Mouse (Mus musculus) liver, embryonic 11.5 days (tissue): ENCODE data around the gene Dbndd2. TPM values are rescaled to one million over a fixed set of nuclear protein-coding genes. Genes with fewer than 3 reads are reported as not detected.

Source experiments
- ATAC-seq: fragments of 200-750 bp; cut with Nextera tagmentation; replicated peaks from 2 replicates; pipeline ENCODE4 v1.8.0; 2017; ENCODE audit warnings: moderate number of reproducible peaks, mild to moderate bottlenecking, moderate TSS enrichment, moderate library complexity; ENCODE audit not compliant: low FRiP score
- DNase-seq: peaks from one replicate; pipeline ENCODE4 v3.0.0-alpha.2; 2017; ENCODE audit warnings: low spot score
- H3K27ac ChIP-seq: fragments of 300-500 bp; sonication (generic); 2 replicates; pipeline ENCODE4 v1.5.1; 2014; ENCODE audit warnings: mild to moderate bottlenecking, low read depth, low read length, control low read depth
- H3K27me3 ChIP-seq: fragments of 300-500 bp; sonication (generic); replicated peaks from 2 replicates; pipeline ENCODE4 v1.6.1; 2014; ENCODE audit warnings: low read length, mixed read lengths; ENCODE audit not compliant: control insufficient read depth, insufficient read depth
- H3K36me3 ChIP-seq: fragments of 300-500 bp; sonication (generic); 2 replicates; pipeline ENCODE4 v1.6.1; 2014; ENCODE audit warnings: mild to moderate bottlenecking, low read length, moderate library complexity, mixed read lengths; ENCODE audit not compliant: control insufficient read depth, insufficient read depth
- H3K4me1 ChIP-seq: fragments of 300-500 bp; sonication (generic); replicated peaks from 2 replicates; pipeline ENCODE4 v1.6.1; 2014; ENCODE audit warnings: low read length, mixed read lengths; ENCODE audit not compliant: control insufficient read depth, insufficient read depth
- H3K4me2 ChIP-seq: fragments of 300-500 bp; sonication (generic); 2 replicates; pipeline ENCODE4 v1.6.1; 2014; ENCODE audit warnings: mild to moderate bottlenecking, control low read depth, moderate library complexity
- H3K4me3 ChIP-seq: fragments of 300-500 bp; sonication (generic); 2 replicates; pipeline ENCODE4 v1.5.1; 2014; ENCODE audit warnings: low read depth, low read length, control low read depth
- H3K9ac ChIP-seq: fragments of 300-500 bp; sonication (generic); 2 replicates; pipeline ENCODE4 v1.6.1; 2014; ENCODE audit warnings: low read depth, low read length, control low read depth
- H3K9me3 ChIP-seq: fragments of 300-500 bp; sonication (generic); 2 replicates; pipeline ENCODE4 v1.6.1; 2016; ENCODE audit warnings: low read length, inconsistent platforms, mixed read lengths; ENCODE audit not compliant: control insufficient read depth
- WGBS: fragments of 180-500 bp; shearing (Covaris S2); extraction: QIAGEN DNeasy Blood & Tissue Kit; methylation state at CpG from one replicate; pipeline ENCODE4 v1.1.7; 2014; 5-methylcytosine and 5-hydroxymethylcytosine counted together
- polyA plus RNA-seq: library from polyadenylated mRNA; unstranded; fragments of >200 nt; fragmentation: Nextera tagmentation; extraction: Ambion mirVana; gene quantifications from 2 replicates; pipeline ENCODE4 v1.2.1, GENCODE M21; 2014

The Dbndd2 gene
- polyA plus RNA-seq, 1 experiment from 2014 or later, result 2.1 TPM

DNA sequence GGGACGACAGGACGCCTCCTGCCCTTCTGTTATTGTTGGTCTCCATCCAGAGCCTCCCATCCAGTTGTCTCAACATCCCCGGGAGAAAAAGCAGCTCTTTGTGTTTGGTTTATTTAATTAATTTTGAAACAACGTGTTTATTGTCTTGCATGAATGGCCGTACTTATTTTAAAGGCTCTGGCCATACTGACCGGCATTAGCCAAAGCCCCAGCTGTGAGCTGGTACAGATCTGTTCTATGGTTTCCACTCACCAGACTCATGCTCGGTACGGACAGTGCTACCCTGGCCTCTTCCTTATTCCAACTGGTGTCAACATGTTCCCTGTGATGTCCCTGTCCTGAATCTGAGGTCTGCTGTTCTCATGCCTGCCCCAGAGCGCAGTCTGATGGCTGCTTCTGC is 30.0 kb downstream of the Dbndd2 start:
- H3K4me2 ChIP-seq, result no peak overlapping the region
- no peaks in the 10 kb centered on the region for H3K9me3 ChIP-seq
- H3K27ac ChIP-seq, result no peak overlapping the region
- no peak overlapping the region for H3K4me3 ChIP-seq
- DNase-seq (no peak), ATAC-seq (no peak)
- no peaks in the 10 kb centered on the region for H3K27me3 ChIP-seq
- H3K9ac ChIP-seq, result no peak overlapping the region
- H3K36me3 ChIP-seq, result no peaks in the 10 kb centered on the region
- H3K4me1 ChIP-seq, result peaks cover 14% of the 10 kb centered on the region
- 82% methylated on average over 9 of the region's 9 CpGs for WGBS

GRCm38 (mm10) chr2:164516592-164516991 is 30.7 kb downstream of the Dbndd2 start:
- Histone ChIP-seq H3K9me3 (no peaks in the 10 kb centered on the region), H3K4me1 (peaks cover 14% of the 10 kb centered on the region), H3K27me3 (no peaks in the 10 kb centered on the region), H3K9ac (no peak overlapping the region), H3K36me3 (no peaks in the 10 kb centered on the region), H3K27ac (no peak overlapping the region), H3K4me3 (no peak overlapping the region), H3K4me2 (no peak overlapping the region)
- ATAC-seq, result no peak
- WGBS, result 89% methylated on average over 11 of the region's 11 CpGs
- no peak for DNase-seq

GRCm38 (mm10) chr2:164517485-164518221 is 31.7 kb downstream of the Dbndd2 start:
- H3K36me3 ChIP-seq, result no peaks in the 10 kb centered on the region
- no peak overlapping the region for H3K9ac ChIP-seq
- H3K27ac ChIP-seq, result no peak overlapping the region
- H3K9me3 ChIP-seq, result no peaks in the 10 kb centered on the region
- H3K27me3 ChIP-seq, result 0 out of 2 replicates have a peak, but pooled peaks cover 2% of the 10 kb centered on the region
- WGBS, result 27% methylated on average over 10 of the region's 10 CpGs
- ATAC-seq (no peak), DNase-seq (peak; percentile 59)
- H3K4me2 ChIP-seq, result no peak overlapping the region
- no peak overlapping the region for H3K4me3 ChIP-seq
- peaks cover 11% of the 10 kb centered on the region for H3K4me1 ChIP-seq

DNA sequence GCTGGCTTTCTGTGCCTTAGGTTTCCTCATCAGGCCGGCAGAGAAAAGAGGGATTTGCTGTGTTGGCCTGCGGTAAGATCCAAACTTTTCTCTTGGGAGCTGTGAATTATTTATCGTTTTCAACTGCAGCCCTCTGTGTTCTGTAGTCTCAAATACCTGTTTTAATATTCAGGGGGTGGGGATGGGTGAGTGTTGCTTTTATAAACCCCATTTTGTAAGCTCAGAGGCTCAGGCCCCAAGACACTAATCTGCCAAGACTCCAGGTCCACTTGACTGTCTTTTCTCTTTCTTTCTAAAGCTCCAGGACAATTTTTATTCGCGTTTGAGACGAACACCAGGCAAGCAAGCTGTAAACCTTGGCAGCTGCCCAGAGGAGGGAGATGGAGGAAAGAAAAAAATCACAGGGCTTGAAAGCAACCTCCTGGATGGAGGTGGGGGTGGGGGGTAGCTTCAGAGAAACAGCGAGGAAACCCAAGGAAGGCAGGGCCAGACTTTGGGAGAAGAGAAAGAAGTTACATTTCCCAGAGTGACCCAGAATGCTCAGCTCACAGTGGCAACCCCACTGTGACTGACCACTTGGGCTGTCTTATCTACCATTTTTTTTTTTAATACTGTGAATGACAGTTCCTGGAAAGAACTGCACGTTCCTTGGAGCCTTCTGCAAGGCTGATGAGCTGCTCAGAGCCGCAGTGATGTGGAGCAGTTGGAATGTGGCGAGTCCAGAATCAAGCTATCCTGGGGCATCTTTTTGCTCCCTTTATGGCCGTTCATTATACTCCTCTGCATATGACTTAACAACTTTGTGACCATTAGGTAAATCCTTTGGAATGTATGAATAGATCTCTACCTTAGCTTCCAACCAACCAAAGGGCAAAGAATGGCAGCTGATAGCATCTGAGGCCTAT is 32.6 kb downstream of the Dbndd2 start:
- peaks cover 6% of the 10 kb centered on the region; the same call in 1 of the 2 replicates for H3K4me1 ChIP-seq
- H3K9me3 ChIP-seq, result no peaks in the 10 kb centered on the region
- 0 out of 2 replicates have a peak, but pooled peaks cover 2% of the 10 kb centered on the region for H3K27me3 ChIP-seq
- no peaks in the 10 kb centered on the region for H3K36me3 ChIP-seq
- no peak overlapping the region for H3K27ac ChIP-seq
- no peak for ATAC-seq
- WGBS, result 56% methylated on average over 11 of the region's 11 CpGs
- no peak overlapping the region for H3K9ac ChIP-seq
- no peak overlapping the region for H3K4me2 ChIP-seq
- no peak overlapping the region for H3K4me3 ChIP-seq
- DNase-seq, result no peak

- ATAC-seq, result no peak
- WGBS, result 73% methylated on average over 6 of the region's 6 CpGs
- Histone ChIP-seq H3K27ac (no peak overlapping the region), H3K9ac (no peak overlapping the region), H3K27me3 (0 out of 2 replicates have a peak, but pooled peaks cover 2% of the 10 kb centered on the region), H3K4me3 (no peak overlapping the region), H3K4me1 (peaks cover 6% of the 10 kb centered on the region; the same call in 1 of the 2 replicates), H3K4me2 (no peak overlapping the region), H3K36me3 (no peaks in the 10 kb centered on the region), H3K9me3 (no peaks in the 10 kb centered on the region)
- no peak for DNase-seq
Observed at GRCm38 (mm10) chr2:164519171-164519526, 33.2 kb downstream of the Dbndd2 start.

GRCm38 (mm10) chr2:164520782-164521181 is 34.9 kb downstream of the Dbndd2 start:
- Histone ChIP-seq H3K36me3 (no peaks in the 10 kb centered on the region), H3K27me3 (0 out of 2 replicates have a peak, but pooled peaks cover 2% of the 10 kb centered on the region), H3K4me1 (peaks cover 3% of the 10 kb centered on the region; the same call in 1 of the 2 replicates), H3K9me3 (no peaks in the 10 kb centered on the region), H3K9ac (no peak overlapping the region), H3K4me3 (no peak overlapping the region), H3K4me2 (no peak overlapping the region), H3K27ac (no peak overlapping the region)
- ATAC-seq, result 0 out of 2 replicates have a peak, but pooled peaks have one; percentile 26
- 6% methylated on average over 3 of the region's 3 CpGs for WGBS
- no peak for DNase-seq

GRCm38 (mm10) chr2:164521841-164522240 is 35.9 kb downstream of the Dbndd2 start:
- 9% methylated on average over 11 of the region's 11 CpGs for WGBS
- H3K4me2 ChIP-seq, result 0 out of 2 replicates have a peak overlapping the region, but pooled peaks have one; percentile 9
- H3K4me1 ChIP-seq, result peaks cover 3% of the 10 kb centered on the region; the same call in 1 of the 2 replicates
- H3K9ac ChIP-seq, result no peak overlapping the region
- H3K27me3 ChIP-seq, result 0 out of 2 replicates have a peak, but pooled peaks cover 2% of the 10 kb centered on the region
- ATAC-seq (no peak), DNase-seq (no peak)
- no peaks in the 10 kb centered on the region for H3K9me3 ChIP-seq
- no peak overlapping the region for H3K4me3 ChIP-seq
- H3K27ac ChIP-seq, result no peak overlapping the region
- H3K36me3 ChIP-seq, result no peaks in the 10 kb centered on the region

DNA sequence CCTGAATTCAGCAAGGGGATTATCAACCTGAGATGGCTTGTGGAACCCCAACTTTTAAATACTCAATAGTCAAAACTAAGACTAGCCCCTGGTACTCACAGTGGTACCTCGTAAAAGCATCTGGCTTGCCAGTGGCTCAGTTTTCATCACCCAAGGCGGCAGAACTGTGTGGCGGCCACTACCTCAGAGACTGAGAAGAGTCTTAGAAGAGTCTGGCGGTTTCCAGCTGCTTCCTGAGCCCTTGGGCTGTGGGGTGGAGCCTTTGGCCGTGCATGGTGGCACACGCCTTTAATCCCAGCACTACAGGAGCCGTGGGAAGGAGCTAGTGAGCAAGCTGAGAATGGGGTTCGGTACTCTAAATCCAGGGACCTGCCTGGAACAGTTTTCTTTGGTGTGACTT is 36.4 kb downstream of the Dbndd2 start:
- 18% methylated on average over 8 of the region's 8 CpGs for WGBS
- no peak overlapping the region for H3K4me2 ChIP-seq
- DNase-seq, result no peak
- H3K27ac ChIP-seq, result no peak overlapping the region
- H3K4me3 ChIP-seq, result no peak overlapping the region
- no peak overlapping the region for H3K9ac ChIP-seq
- H3K27me3 ChIP-seq, result 0 out of 2 replicates have a peak, but pooled peaks cover 2% of the 10 kb centered on the region
- no peaks in the 10 kb centered on the region for H3K36me3 ChIP-seq
- no peak for ATAC-seq
- peaks cover 3% of the 10 kb centered on the region; the same call in 1 of the 2 replicates for H3K4me1 ChIP-seq
- no peaks in the 10 kb centered on the region for H3K9me3 ChIP-seq
